In the genomic region with DNA sequence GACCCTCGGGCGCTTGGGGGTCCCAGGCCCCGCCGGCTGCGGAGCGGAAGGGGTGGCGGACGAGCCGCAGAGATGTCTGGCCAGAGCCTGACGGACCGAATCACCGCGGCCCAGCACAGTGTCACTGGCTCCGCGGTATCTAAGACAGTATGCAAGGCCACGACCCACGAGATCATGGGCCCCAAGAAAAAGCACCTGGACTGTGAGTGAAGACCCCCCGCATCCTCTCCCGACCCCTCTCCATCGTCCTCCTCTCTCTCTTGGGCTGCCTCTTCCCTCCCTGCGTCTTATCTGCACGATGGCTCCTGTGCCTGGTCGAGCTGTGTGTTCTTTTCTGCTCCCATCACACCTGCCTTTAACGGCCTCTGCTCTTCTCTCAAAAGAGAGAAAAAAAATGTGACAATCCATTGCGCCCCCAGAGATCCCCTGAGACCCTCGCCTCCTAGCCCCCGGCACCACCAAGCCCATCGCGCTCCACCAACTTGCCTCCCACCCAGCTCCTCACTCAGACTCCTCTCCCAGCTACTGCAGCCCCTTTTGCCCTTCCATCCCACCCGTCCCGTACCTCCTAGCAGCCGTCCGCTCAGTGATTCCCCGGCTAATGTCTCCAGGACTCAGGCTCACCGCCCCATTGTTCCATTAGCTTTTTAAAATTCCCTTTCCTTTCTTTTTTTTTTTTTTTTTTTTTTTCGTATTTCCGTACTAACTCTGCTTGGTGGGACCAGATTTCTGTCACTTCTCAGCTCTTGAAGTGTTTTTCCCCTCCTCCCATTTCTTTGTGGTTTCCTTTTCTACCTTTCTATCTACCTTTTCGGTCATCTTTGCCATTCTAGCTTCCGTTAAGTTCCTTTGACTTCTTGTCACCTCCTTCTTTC, we compare ENCODE assay signal across 7 mouse cellular contexts. TPM values are rescaled to one million over a fixed set of nuclear protein-coding genes. Genes with fewer than 3 reads are reported as not detected.
DNase-seq lines count a peak whose midpoint lies in the region; ATAC-seq lines count a peak whose summit lies in the region.

No protein-coding gene starts in this region.

- intact Hi-C loops in left cerebral cortex, postnatal 36 days (cut with DNase I), result loop anchor here (5.0 kb wide), 4 partner anchors 58 to 312 kb away; partner anchors contain the start of genes Crebzf and Eed

- DNase-seq in ES-CJ7 (ENCODE audit: low read depth, low spot score), result peak; percentile 23
- peak; percentile 35 for DNase-seq in adrenal gland, postnatal 14 days
- peak; percentile 63 for DNase-seq in forebrain, embryonic 11.5 days (ENCODE audit: low spot score)
- DNase-seq in left cerebral cortex, postnatal 36 days (ENCODE audit: low spot score in 2 of 2), result peak; percentile 33
- peak; percentile 59 to 75 for DNase-seq in spleen, postnatal 10 days (ENCODE audit: low spot score in 2 of 2)

- peak overlapping the region; percentile 77 for H3K4me2 ChIP-seq in forebrain, embryonic 11.5 days (ENCODE audit: low read depth, low read length, severe bottlenecking)
- peak overlapping the region; percentile 88 for H3K4me2 ChIP-seq in hindbrain, embryonic 12.5 days (replicated peaks)
- peak overlapping the region; percentile 95 for H3K4me2 ChIP-seq in midbrain, embryonic 13.5 days (replicated peaks)

- no peaks in the 10 kb centered on the region for H3K27me3 ChIP-seq in forebrain, embryonic 11.5 days (ENCODE audit: control insufficient read depth, insufficient read depth, low read length)
- H3K27me3 ChIP-seq in hindbrain, embryonic 12.5 days, result no peaks in the 10 kb centered on the region
- no peaks in the 10 kb centered on the region for H3K27me3 ChIP-seq in midbrain, embryonic 13.5 days

- H3K9ac ChIP-seq in forebrain, embryonic 11.5 days (ENCODE audit: low read length), result peak overlapping the region; percentile 97
- H3K9ac ChIP-seq in hindbrain, embryonic 12.5 days, result peak overlapping the region; percentile 98
- peak overlapping the region; percentile 98 for H3K9ac ChIP-seq in midbrain, embryonic 13.5 days (replicated peaks)

- under 1% methylated on average over 39 of the region's 39 CpGs for WGBS in forebrain, embryonic 11.5 days
- WGBS in hindbrain, embryonic 12.5 days, result under 1% methylated on average over 37 of the region's 39 CpGs
- WGBS in midbrain, embryonic 13.5 days, result 0% methylated on average over 35 of the region's 39 CpGs

- peak overlapping the region; percentile 91 for H3K27ac ChIP-seq in forebrain, embryonic 11.5 days (ENCODE audit: low read depth, low read length)
- peak overlapping the region; percentile 96 for H3K27ac ChIP-seq in hindbrain, embryonic 12.5 days
- H3K27ac ChIP-seq in midbrain, embryonic 13.5 days, result peak overlapping the region; percentile 94

- H3K4me3 ChIP-seq in forebrain, embryonic 11.5 days (ENCODE audit: low read depth, low read length), result peak overlapping the region; percentile 95
- peak overlapping the region; percentile 95 for H3K4me3 ChIP-seq in hindbrain, embryonic 12.5 days
- peak overlapping the region; percentile 97 for H3K4me3 ChIP-seq in midbrain, embryonic 13.5 days (replicated peaks)

- peak; percentile 76 for ATAC-seq in forebrain, embryonic 11.5 days (replicated peaks; ENCODE audit: low FRiP score)
- ATAC-seq in hindbrain, embryonic 12.5 days (ENCODE audit: low FRiP score), result peak; percentile 77
- ATAC-seq in midbrain, embryonic 13.5 days, result peak; percentile 88

- no peaks in the 10 kb centered on the region for H3K9me3 ChIP-seq in forebrain, embryonic 11.5 days (ENCODE audit: control insufficient read depth, low read length)
- no peaks in the 10 kb centered on the region for H3K9me3 ChIP-seq in hindbrain, embryonic 12.5 days (replicated peaks)
- no peaks in the 10 kb centered on the region for H3K9me3 ChIP-seq in midbrain, embryonic 13.5 days

- no peaks in the 10 kb centered on the region for H3K36me3 ChIP-seq in forebrain, embryonic 11.5 days (ENCODE audit: control insufficient read depth, insufficient read depth, low read length)
- no peaks in the 10 kb centered on the region for H3K36me3 ChIP-seq in hindbrain, embryonic 12.5 days
- H3K36me3 ChIP-seq in midbrain, embryonic 13.5 days, result no peaks in the 10 kb centered on the region

- H3K4me1 ChIP-seq in forebrain, embryonic 11.5 days (replicated peaks; ENCODE audit: control insufficient read depth, insufficient read depth, low read length), result no peaks in the 10 kb centered on the region
- H3K4me1 ChIP-seq in hindbrain, embryonic 12.5 days, result peaks cover 17% of the 10 kb centered on the region
- H3K4me1 ChIP-seq in midbrain, embryonic 13.5 days (replicated peaks), result peaks cover 27% of the 10 kb centered on the region

RNA-seq across cellular contexts. Expression of gene Picalm, which starts 0.7 kb away (rescaled TPM):
- 207 and 216 TPM in 2 replicates for total RNA-seq in adrenal gland, postnatal 14 days (2021)
- polyA plus RNA-seq in forebrain, embryonic 11.5 days (2014; fragmentation: Nextera tagmentation; extraction: Ambion mirVana), result 33.6 and 36.7 TPM in 2 replicates
- polyA plus RNA-seq in hindbrain, embryonic 12.5 days (2016; fragmentation: Nextera tagmentation; extraction: Ambion mirVana), result 44.8 and 49.0 TPM in 2 replicates
- 100 to 1,000 TPM; 132 to 152 TPM for total RNA-seq in left cerebral cortex, postnatal 36 days (2021)
- polyA plus RNA-seq in midbrain, embryonic 13.5 days (2015; fragmentation: Nextera tagmentation; extraction: Ambion mirVana), result 39.8 and 46.1 TPM in 2 replicates

Comparison
In these comparisons a context has a peak if more than half of its experiments do, and no peak if none do; other contexts are left out.
1. Peak in every context shown above with its lines: DNase-seq, ATAC-seq, H3K4me3 ChIP-seq and H3K27ac ChIP-seq.